Mouse (Mus musculus) embryonic facial prominence, embryonic 12.5 days (tissue): ENCODE data around the gene Myof. TPM values are rescaled to one million over a fixed set of nuclear protein-coding genes. Genes with fewer than 3 reads are reported as not detected.
A peak's percentile ranks its signal among the peaks of the same experiment; 100 is the strongest.

Experiments
- ATAC-seq: fragments of 200-750 bp; cut with Nextera tagmentation; 2 replicates; pipeline ENCODE4 v1.8.0; 2017; ENCODE audit not compliant: insufficient number of reproducible peaks, insufficient read depth, low FRiP score, low TSS enrichment
- H3K27ac ChIP-seq: fragments of 300-500 bp; sonication (generic); 2 replicates; pipeline ENCODE4 v1.5.1; 2016; ENCODE audit warnings: mild to moderate bottlenecking
- H3K27me3 ChIP-seq: fragments of 300-500 bp; sonication (generic); 2 replicates; pipeline ENCODE4 v1.6.1; 2016; ENCODE audit warnings: mild to moderate bottlenecking, moderate library complexity
- H3K36me3 ChIP-seq: fragments of 300-500 bp; sonication (generic); 2 replicates; pipeline ENCODE4 v1.6.1; 2016; ENCODE audit warnings: mild to moderate bottlenecking
- H3K4me1 ChIP-seq: fragments of 300-500 bp; sonication (generic); 2 replicates; pipeline ENCODE4 v1.6.1; 2016
- H3K4me2 ChIP-seq: fragments of 300-500 bp; sonication (generic); replicated peaks from 2 replicates; pipeline ENCODE4 v1.6.1; 2016; ENCODE audit warnings: mild to moderate bottlenecking, moderate library complexity
- H3K4me3 ChIP-seq: fragments of 300-500 bp; sonication (generic); 2 replicates; pipeline ENCODE4 v1.5.1; 2016; ENCODE audit warnings: mild to moderate bottlenecking
- H3K9ac ChIP-seq: fragments of 300-500 bp; sonication (generic); 2 replicates; pipeline ENCODE4 v1.6.1; 2016; ENCODE audit warnings: mild to moderate bottlenecking, moderate library complexity
- H3K9me3 ChIP-seq: fragments of 300-500 bp; sonication (generic); 2 replicates; pipeline ENCODE4 v1.6.1; 2016; ENCODE audit warnings: mild to moderate bottlenecking, moderate library complexity
- WGBS: fragments of 180-500 bp; shearing (Covaris S2); methylation state at CpG from one replicate; pipeline ENCODE4 v1.1.7; 2016; 5-methylcytosine and 5-hydroxymethylcytosine counted together
- polyA plus RNA-seq: library from polyadenylated mRNA; unstranded; fragments of >200 nt; fragmentation: Nextera tagmentation; extraction: Ambion mirVana; gene quantifications from 2 replicates; pipeline ENCODE4 v1.2.1, GENCODE M21; 2016

Myof gene
- polyA plus RNA-seq, 1 experiment from 2014 or later: 15.0 TPM

DNA sequence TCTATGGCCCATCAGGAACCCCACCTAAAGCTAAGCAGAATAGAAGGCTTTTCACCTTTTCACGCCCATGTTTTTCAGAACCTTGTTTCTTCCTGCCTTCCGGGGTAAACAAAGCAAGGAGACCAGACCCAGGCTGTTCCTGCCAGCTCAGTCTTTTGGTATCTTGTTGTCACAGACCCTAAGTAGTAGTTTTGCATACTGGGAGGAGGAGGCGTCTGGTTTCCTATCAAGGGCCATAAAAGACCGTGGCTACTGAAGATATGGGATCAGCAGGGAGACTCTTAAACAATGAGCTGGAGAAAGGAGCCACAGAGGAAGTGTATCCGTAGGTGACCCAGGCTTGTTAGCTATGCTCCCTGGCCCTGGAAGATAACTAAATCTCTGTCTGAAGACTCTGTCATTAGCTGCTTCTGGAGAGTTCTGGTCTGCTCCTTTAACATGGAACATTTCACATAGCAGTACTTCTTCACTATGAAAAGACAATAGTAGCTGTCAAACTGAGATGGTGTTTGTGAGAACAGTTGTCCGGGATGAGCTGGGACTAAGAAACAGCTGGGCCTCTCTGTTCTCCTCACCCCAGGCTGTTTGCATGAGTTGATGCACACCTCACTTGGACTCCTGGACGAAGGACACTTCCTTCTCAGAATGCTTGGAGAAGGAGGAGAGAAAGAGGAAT is 184.8 kb downstream of the Myof start:
- no peaks in the 10 kb centered on the region for H3K27me3 ChIP-seq
- no peak overlapping the region for H3K27ac ChIP-seq
- no peak overlapping the region for H3K4me3 ChIP-seq
- H3K4me1 ChIP-seq: no peaks in the 10 kb centered on the region
- H3K36me3 ChIP-seq: no peaks in the 10 kb centered on the region
- 63% methylated on average over 7 of the region's 7 CpGs for WGBS
- no peak for ATAC-seq
- H3K9me3 ChIP-seq: no peaks in the 10 kb centered on the region
- no peak overlapping the region for H3K9ac ChIP-seq
- no peak overlapping the region for H3K4me2 ChIP-seq

DNA sequence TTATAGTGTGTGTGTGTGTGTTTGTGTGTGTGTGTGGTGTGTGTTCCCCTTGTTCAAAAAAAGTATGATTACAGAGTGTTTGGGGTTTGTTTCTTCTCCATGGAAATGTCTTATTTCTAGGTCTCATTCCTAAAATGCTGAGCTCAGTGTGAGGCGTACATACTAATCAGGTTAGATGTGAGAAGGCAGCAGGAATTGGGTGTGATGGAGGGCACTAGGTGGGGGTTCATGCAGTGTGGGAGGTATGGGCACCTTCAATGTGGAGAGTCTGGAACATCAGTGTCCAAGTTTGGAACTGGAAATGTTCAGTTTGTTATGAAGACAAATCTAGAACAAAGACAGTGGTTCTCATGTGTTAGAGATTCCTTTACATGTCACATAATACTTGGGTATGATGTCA is 191.3 kb downstream of the Myof start:
- H3K4me2 ChIP-seq: no peak overlapping the region
- no peaks in the 10 kb centered on the region for H3K36me3 ChIP-seq
- no peaks in the 10 kb centered on the region for H3K9me3 ChIP-seq
- ATAC-seq: no peak
- no peak overlapping the region for H3K4me3 ChIP-seq
- no peak overlapping the region for H3K9ac ChIP-seq
- no peaks in the 10 kb centered on the region for H3K27me3 ChIP-seq
- H3K27ac ChIP-seq: peak overlapping the region; percentile 66
- 0 out of 2 replicates have a peak, but pooled peaks cover 6% of the 10 kb centered on the region for H3K4me1 ChIP-seq
- 71% methylated on average over 1 of the region's 1 CpGs for WGBS

DNA sequence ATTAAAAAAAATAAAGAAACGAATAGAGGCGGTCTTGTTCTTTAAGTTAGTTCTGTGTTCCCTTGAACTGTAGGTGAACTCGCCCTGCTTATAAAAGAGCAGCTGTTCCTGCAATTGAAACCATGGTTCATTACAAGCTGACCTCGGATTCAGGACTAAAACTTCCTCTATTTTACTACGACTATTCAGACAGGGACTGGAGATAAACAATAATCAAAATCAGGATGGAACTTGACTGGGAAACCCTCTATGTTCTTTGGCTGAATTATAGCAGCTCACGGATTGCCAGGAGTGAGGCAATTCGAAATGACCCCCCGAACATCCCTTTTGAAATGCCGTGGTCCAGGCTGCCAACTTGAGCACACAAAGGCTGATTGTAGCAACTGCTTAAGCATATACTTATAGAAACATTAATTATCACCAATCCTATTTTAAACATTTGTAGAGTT is 191.8 kb downstream of the Myof start:
- H3K4me2 ChIP-seq: no peak overlapping the region
- H3K27ac ChIP-seq: no peak overlapping the region
- H3K4me3 ChIP-seq: no peak overlapping the region
- no peaks in the 10 kb centered on the region for H3K9me3 ChIP-seq
- no peaks in the 10 kb centered on the region for H3K36me3 ChIP-seq
- no peaks in the 10 kb centered on the region for H3K27me3 ChIP-seq
- 0 out of 2 replicates have a peak, but pooled peaks cover 6% of the 10 kb centered on the region for H3K4me1 ChIP-seq
- peak; percentile 79 for ATAC-seq
- 36% methylated on average over 9 of the region's 9 CpGs for WGBS
- H3K9ac ChIP-seq: no peak overlapping the region

Other genes with a start within 250 kb of the Myof start
- 23.8 and 26.7 TPM in 2 replicates for gene Cep55, start 11.4 kb upstream of the Myof start, polyA plus RNA-seq
- not detected in 2 replicates for gene Ffar4, start 53.5 kb upstream of the Myof start, polyA plus RNA-seq
- gene Rbp4, start 81.7 kb upstream of the Myof start, polyA plus RNA-seq: 2.3 and 2.5 TPM in 2 replicates
- not detected in 2 replicates for gene Pde6c, start 89.2 kb upstream of the Myof start, polyA plus RNA-seq
- 48.3 and 49.3 TPM in 2 replicates for gene Fra10ac1, start 180.6 kb upstream of the Myof start, polyA plus RNA-seq
- 1.7 and 2.3 TPM in 2 replicates for gene Lgi1, start 221.0 kb upstream of the Myof start, polyA plus RNA-seq